Mouse (Mus musculus) Patski (cell line): Measurements from ENCODE around the gene Sh2d2a. TPM values are rescaled to one million over a fixed set of nuclear protein-coding genes. Genes with fewer than 3 reads are reported as not detected.

Source experiments
- ATAC-seq: fragments of 100-300 bp; one replicate; pipeline ENCODE4 v1.8.0; 2021
- CTCF ChIA-PET: fragments of 350-600 bp; sonication (Branson Sonifier 250); formaldehyde crosslinking; loops from one replicate; lab custom pipeline; 2022; ENCODE audit warnings: inconsistent platforms; lab: Charles Lee
- POLR2A ChIA-PET: fragments of 350-600 bp; sonication (Branson Sonifier 250); formaldehyde crosslinking; loops from one replicate; lab custom pipeline; 2022; ENCODE audit warnings: antibody characterized with exemption, inconsistent platforms; lab: Charles Lee
- DNase-seq: peaks from one replicate; pipeline ENCODE4 v3.0.0-alpha.2; 2011; ENCODE audit warnings: low read depth, low spot score
- H3K27me3 ChIP-seq: fragments of 371-371 bp; one replicate; pipeline ENCODE4 v1.5.1; 2021
- CTCF ChIP-seq: fragments of 100-300 bp; IDR thresholded peaks from one replicate; pipeline ENCODE4 v1.5.1; 2021
- in situ Hi-C: fragments of 300-500 bp; cut with MboI; formaldehyde crosslinking; loops from 3 replicates; pipeline ENCODE4 v1.11.1; 2018; ENCODE audit warnings: low pct_unique_long_range_greater_than_20kb, mixed read lengths
- polyA plus RNA-seq: library from polyadenylated mRNA; unstranded; gene quantifications from one replicate; pipeline ENCODE4 v1.2.3, GENCODE M21; 2021

Gene Sh2d2a
- not detected for polyA plus RNA-seq

- in situ Hi-C loops = no loop called here
- TF ChIP-seq CTCF = no peak
- H3K27me3 ChIP-seq = peaks cover 39% of the 10 kb centered on the region
- DNase-seq = no peak
- ChIA-PET CTCF (interaction anchor here (1.2 to 1.5 kb wide), 3 partner anchors 57 to 98 kb away, joined by 3 to 4 read pairs (median 3); partner anchors contain the start of gene Lrrc71), POLR2A (no interaction called here)
- ATAC-seq = no peak
Observed at GRCm38 (mm10) chr3:87846650-87847110, at the start of gene Sh2d2a. Gene Sh2d2a (plus strand): TSS chr3:87846755.

GRCm38 (mm10) chr3:87801681-87802080 is 44.9 kb upstream of the Sh2d2a start:
- POLR2A ChIA-PET = no interaction called here
- in situ Hi-C loops = no loop called here
- peaks cover 83% of the 10 kb centered on the region for H3K27me3 ChIP-seq
- CTCF ChIA-PET = interaction anchor here (1.3 kb wide), 1 partner anchor 15 kb away, joined by 4 read pairs; no protein-coding TSS in a partner anchor
- DNase-seq (no peak), ATAC-seq (no peak)
- TF ChIP-seq CTCF = no peak

GRCm38 (mm10) chr3:87804038-87804677 is 42.4 kb upstream of the Sh2d2a start:
- ATAC-seq = no peak

GRCm38 (mm10) chr3:87809322-87809962 is 37.1 kb upstream of the Sh2d2a start:
- TF ChIP-seq CTCF = no peak
- POLR2A ChIA-PET = no interaction called here
- CTCF ChIA-PET = interaction anchor here (1.1 to 5.5 kb wide), 3 partner anchors 15 to 39 kb away, joined by 3 to 27 read pairs (median 8); partner anchors contain the start of gene Ntrk1
- DNase-seq = no peak
- H3K27me3 ChIP-seq = peaks cover 54% of the 10 kb centered on the region
- ATAC-seq = no peak
- in situ Hi-C loops = no loop called here

More at GRCm38 (mm10) chr3:87804038-87804677, 42.4 kb upstream of the Sh2d2a start:
- TF ChIP-seq CTCF = no peak
- in situ Hi-C loops = no loop called here
- DNase-seq = no peak
- H3K27me3 ChIP-seq = peaks cover 75% of the 10 kb centered on the region
- POLR2A ChIA-PET = no interaction called here
- CTCF ChIA-PET = interaction anchor here (1.0 to 1.6 kb wide), 2 partner anchors 19 to 34 kb away, joined by 3 to 6 read pairs; no protein-coding TSS in a partner anchor

- no peak for TF ChIP-seq CTCF
- ChIA-PET CTCF (interaction anchor here (0.9 to 1.2 kb wide), 2 partner anchors 27 to 56 kb away, joined by 3 read pairs; no protein-coding TSS in a partner anchor), POLR2A (no interaction called here)
- ATAC-seq (no peak), DNase-seq (no peak)
- in situ Hi-C loops = no loop called here
- H3K27me3 ChIP-seq = peaks cover 53% of the 10 kb centered on the region
Observed at GRCm38 (mm10) chr3:87811297-87811696, 35.3 kb upstream of the Sh2d2a start.

GRCm38 (mm10) chr3:87812413-87812812 is 34.1 kb upstream of the Sh2d2a start:
- CTCF ChIA-PET = interaction anchor here (0.9 to 1.5 kb wide), 2 partner anchors 26 to 42 kb away, joined by 3 to 6 read pairs; no protein-coding TSS in a partner anchor
- POLR2A ChIA-PET = interaction anchor here (0.6 kb wide), 1 partner anchor 199 kb away, joined by 3 read pairs; no protein-coding TSS in a partner anchor
- in situ Hi-C loops = no loop called here
- no peak for TF ChIP-seq CTCF
- ATAC-seq = no peak
- DNase-seq = no peak
- peaks cover 64% of the 10 kb centered on the region for H3K27me3 ChIP-seq

GRCm38 (mm10) chr3:87812873-87813272 is 33.7 kb upstream of the Sh2d2a start:
- peaks cover 65% of the 10 kb centered on the region for H3K27me3 ChIP-seq
- no peak for DNase-seq

GRCm38 (mm10) chr3:87816166-87816565 is 30.4 kb upstream of the Sh2d2a start:
- no peak for DNase-seq
- ATAC-seq = no peak
- no peak for TF ChIP-seq CTCF
- peaks cover 62% of the 10 kb centered on the region for H3K27me3 ChIP-seq
- CTCF ChIA-PET = interaction anchor here (0.9 to 5.8 kb wide), 16 partner anchors 9 to 81 kb away, joined by 3 to 43 read pairs (median 8); partner anchors contain the start of genes Insrr, Lrrc71 and Ntrk1
- in situ Hi-C loops = loop anchor here (5.0 kb wide), 1 partner anchor 44 kb away; no protein-coding TSS in a partner anchor
- POLR2A ChIA-PET = interaction anchor here (1.0 kb wide), 1 partner anchor 22 kb away, joined by 3 read pairs; no protein-coding TSS in a partner anchor

More at GRCm38 (mm10) chr3:87812873-87813272, 33.7 kb upstream of the Sh2d2a start:
- in situ Hi-C loops = no loop called here
- POLR2A ChIA-PET = no interaction called here
- no peak for TF ChIP-seq CTCF
- CTCF ChIA-PET = interaction anchor here (0.9 to 1.5 kb wide), 3 partner anchors 17 to 43 kb away, joined by 3 to 6 read pairs (median 3); no protein-coding TSS in a partner anchor
- peak; percentile 48 for ATAC-seq

GRCm38 (mm10) chr3:87816646-87817093 is 29.9 kb upstream of the Sh2d2a start:
- DNase-seq (peak; percentile 58), ATAC-seq (peak; percentile 25)
- ChIA-PET POLR2A (interaction anchor here (1.0 kb wide), 1 partner anchor 21 kb away, joined by 3 read pairs; no protein-coding TSS in a partner anchor), CTCF (interaction anchor here (0.7 to 5.8 kb wide), 20 partner anchors 9 to 194 kb away, joined by 3 to 43 read pairs (median 5); partner anchors contain the start of genes Insrr, Lrrc71 and Ntrk1)
- peaks cover 62% of the 10 kb centered on the region for H3K27me3 ChIP-seq
- in situ Hi-C loops = loop anchor here (5.0 kb wide), 1 partner anchor 44 kb away; no protein-coding TSS in a partner anchor
- no peak for TF ChIP-seq CTCF
